Mouse (Mus musculus) bone marrow, adult 2 months (tissue): ENCODE data around the gene Cdk15. TPM values are rescaled to one million over a fixed set of nuclear protein-coding genes. Genes with fewer than 3 reads are reported as not detected.

Experiments used
- H3K27ac ChIP-seq: fragments of 200-500 bp; 2 replicates; pipeline ENCODE4 v1.5.1; 2012; ENCODE audit warnings: low read depth, mild to moderate bottlenecking, control low read depth, inconsistent platforms, low read length; ENCODE audit not compliant: control insufficient read depth, poor library complexity, insufficient read depth
- H3K4me1 ChIP-seq: fragments of 200-500 bp; 2 replicates; pipeline ENCODE4 v1.6.1; 2011; ENCODE audit warnings: low read length; ENCODE audit not compliant: control insufficient read depth, insufficient read depth
- H3K4me3 ChIP-seq: fragments of 200-500 bp; replicated peaks from 2 replicates; pipeline ENCODE3; 2011; ENCODE audit warnings: mild to moderate bottlenecking, low read depth, low read length, control low read depth; ENCODE audit not compliant: control insufficient read depth
- CTCF ChIP-seq: fragments of 200-500 bp; IDR thresholded peaks from 2 replicates; pipeline ENCODE4 v1.5.1; 2011; ENCODE audit warnings: low read length, control low read depth; ENCODE audit not compliant: control insufficient read depth, insufficient read depth
- POLR2A ChIP-seq: fragments of 200-500 bp; IDR thresholded peaks from 2 replicates; pipeline ENCODE4 v1.6.1; 2011; ENCODE audit warnings: low read depth, mild to moderate bottlenecking, control low read depth, low read length, borderline replicate concordance; ENCODE audit not compliant: control insufficient read depth
- WGBS: fragments of 180-500 bp; shearing (Covaris S2); methylation state at CpG from one replicate; pipeline ENCODE4 v1.1.7; 2018; 5-methylcytosine and 5-hydroxymethylcytosine counted together
- polyA plus RNA-seq: library from polyadenylated mRNA; stranded (reverse); fragments of >200 nt; gene quantifications from 2 replicates; pipeline ENCODE4 v1.2.4, GENCODE M21; 2011; ENCODE audit warnings: low replicate concordance; ENCODE audit not compliant: missing spikeins, insufficient read depth, insufficient read length

Cdk15 gene
- polyA plus RNA-seq, 1 experiment = not detected

GRCm38 (mm10) chr1:59313154-59313940 is 56.6 kb downstream of the Cdk15 start:
- Histone ChIP-seq H3K4me1 (no peaks in the 10 kb centered on the region; the same call in 1 of the 2 replicates), H3K27ac (no peak overlapping the region), H3K4me3 (no peak overlapping the region)
- 69% methylated on average over 8 of the region's 8 CpGs for WGBS
- TF ChIP-seq POLR2A (no peak), CTCF (no peak)

- Histone ChIP-seq H3K4me1 (no peaks in the 10 kb centered on the region; the same call in 1 of the 2 replicates), H3K27ac (no peak overlapping the region), H3K4me3 (no peak overlapping the region)
- TF ChIP-seq CTCF (no peak), POLR2A (no peak)
- WGBS = 32% methylated on average over 5 of the region's 5 CpGs
Measured at GRCm38 (mm10) chr1:59315057-59315807, 58.5 kb downstream of the Cdk15 start.

- Histone ChIP-seq H3K4me1 (no peaks in the 10 kb centered on the region; the same call in 1 of the 2 replicates), H3K27ac (no peak overlapping the region), H3K4me3 (no peak overlapping the region)
- 3% methylated on average over 9 of the region's 9 CpGs for WGBS
- TF ChIP-seq POLR2A (no peak), CTCF (no peak)
Measured at GRCm38 (mm10) chr1:59316031-59316385, 59.3 kb downstream of the Cdk15 start.

- H3K4me3 ChIP-seq = no peak overlapping the region
- WGBS = 8% methylated on average over 6 of the region's 6 CpGs
- no peak for TF ChIP-seq POLR2A
- H3K27ac ChIP-seq = no peak overlapping the region
- H3K4me1 ChIP-seq = no peaks in the 10 kb centered on the region; the same call in 1 of the 2 replicates
Measured at GRCm38 (mm10) chr1:59316386-59317051, 59.8 kb downstream of the Cdk15 start.

- Histone ChIP-seq H3K4me3 (no peak overlapping the region), H3K4me1 (no peaks in the 10 kb centered on the region; the same call in 1 of the 2 replicates), H3K27ac (no peak overlapping the region)
- TF ChIP-seq POLR2A (no peak), CTCF (no peak)
- 86% methylated on average over 1 of the region's 1 CpGs for WGBS
Measured at GRCm38 (mm10) chr1:59317397-59317796, 60.7 kb downstream of the Cdk15 start.

GRCm38 (mm10) chr1:59318878-59319277 is 62.2 kb downstream of the Cdk15 start:
- no peak for TF ChIP-seq POLR2A
- TF ChIP-seq CTCF = no peak
- WGBS = 85% methylated on average over 5 of the region's 5 CpGs
- no peaks in the 10 kb centered on the region; the same call in 1 of the 2 replicates for H3K4me1 ChIP-seq
- no peak overlapping the region for H3K4me3 ChIP-seq
- H3K27ac ChIP-seq = no peak overlapping the region

- H3K4me3 ChIP-seq = no peak overlapping the region
- TF ChIP-seq CTCF = no peak
- no peak for TF ChIP-seq POLR2A
- WGBS = 73% methylated on average over 9 of the region's 9 CpGs
- no peak overlapping the region for H3K27ac ChIP-seq
- H3K4me1 ChIP-seq = no peaks in the 10 kb centered on the region
Measured at GRCm38 (mm10) chr1:59321076-59321879, 64.6 kb downstream of the Cdk15 start.
